Mouse (Mus musculus) kidney, postnatal 4 days (tissue): Measurements from ENCODE around the gene Ebi3.

ENCODE experiments used
- DNase-seq, 2 experiments: peaks; one replicate each; pipeline ENCODE4 v3.0.0; 2021; ENCODE audit warnings: mixed read lengths in 2 of 2

Ebi3 gene

GRCm38 (mm10) chr17:56005415-56006061 lies 53.1 kb downstream of the Ebi3 start, which contains the start of the genes Stap2 and Mpnd:
Gene Stap2 (minus strand): TSS chr17:56005584.
Gene Mpnd (plus strand): TSS chr17:56005711.
- peak; percentile 51 to 59 for DNase-seq
